Mouse (Mus musculus): ENCODE results near the gene Nlgn1. TPM values are rescaled to one million over a fixed set of nuclear protein-coding genes. Genes with fewer than 3 reads are reported as not detected.

The Nlgn1 gene
- polyA plus RNA-seq, 1 experiment from 2014 or later, result 0.48 TPM

- ATAC-seq (ENCODE audit: insufficient number of reproducible peaks, low FRiP score, low TSS enrichment, low read depth), result no peak
These were observed 262.9 kb downstream of the Nlgn1 start for GRCm38 (mm10) chr3:26069366-26069765.

GRCm38 (mm10) chr3:26050769-26051168 is 281.5 kb downstream of the Nlgn1 start:
- no peak overlapping the region for H3K4me2 ChIP-seq (ENCODE audit: low read depth, severe bottlenecking)
- H3K4me3 ChIP-seq (ENCODE audit: low read depth, low read length), result no peak overlapping the region
- no peaks in the 10 kb centered on the region for H3K27me3 ChIP-seq (ENCODE audit: control insufficient read depth, insufficient read depth, low read length)
- H3K4me1 ChIP-seq (ENCODE audit: control insufficient read depth, insufficient read depth, low read length), result no peaks in the 10 kb centered on the region
- H3K9ac ChIP-seq (ENCODE audit: low read length), result no peak overlapping the region
- DNase-seq (ENCODE audit: low spot score) (no peak), ATAC-seq (ENCODE audit: insufficient number of reproducible peaks, low FRiP score, low TSS enrichment, low read depth) (no peak)
- no peak overlapping the region for H3K27ac ChIP-seq (replicated peaks; ENCODE audit: low read depth, low read length)
- H3K36me3 ChIP-seq (ENCODE audit: control insufficient read depth, insufficient read depth, low read length), result no peaks in the 10 kb centered on the region
- 79% methylated on average over 4 of the region's 4 CpGs for WGBS
- no peaks in the 10 kb centered on the region for H3K9me3 ChIP-seq (ENCODE audit: control insufficient read depth, low read length)

More at GRCm38 (mm10) chr3:26069366-26069765, 262.9 kb downstream of the Nlgn1 start:
- Histone ChIP-seq H3K9me3 (ENCODE audit: control insufficient read depth, low read length) (no peaks in the 10 kb centered on the region), H3K27me3 (ENCODE audit: control insufficient read depth, insufficient read depth, low read length) (no peaks in the 10 kb centered on the region), H3K4me2 (ENCODE audit: low read depth, severe bottlenecking) (no peak overlapping the region), H3K4me1 (ENCODE audit: control insufficient read depth, insufficient read depth, low read length) (no peaks in the 10 kb centered on the region), H3K36me3 (ENCODE audit: control insufficient read depth, insufficient read depth, low read length) (no peaks in the 10 kb centered on the region), H3K4me3 (ENCODE audit: low read depth, low read length) (no peak overlapping the region), H3K27ac (replicated peaks; ENCODE audit: low read depth, low read length) (no peak overlapping the region), H3K9ac (ENCODE audit: low read length) (no peak overlapping the region)
- DNase-seq (ENCODE audit: low spot score), result no peak

GRCm38 (mm10) chr3:26042966-26043365 is 289.3 kb downstream of the Nlgn1 start:
- H3K9ac ChIP-seq (ENCODE audit: low read length), result no peak overlapping the region
- H3K36me3 ChIP-seq (ENCODE audit: control insufficient read depth, insufficient read depth, low read length), result no peaks in the 10 kb centered on the region
- H3K4me1 ChIP-seq (ENCODE audit: control insufficient read depth, insufficient read depth, low read length), result no peaks in the 10 kb centered on the region
- ATAC-seq (ENCODE audit: insufficient number of reproducible peaks, low FRiP score, low TSS enrichment, low read depth) (no peak), DNase-seq (ENCODE audit: low spot score) (no peak)
- no peak overlapping the region for H3K4me3 ChIP-seq (ENCODE audit: low read depth, low read length)
- whole genome bisulfite sequencing, result 78% methylated on average over 2 of the region's 2 CpGs
- no peaks in the 10 kb centered on the region for H3K9me3 ChIP-seq (ENCODE audit: control insufficient read depth, low read length)
- no peaks in the 10 kb centered on the region for H3K27me3 ChIP-seq (ENCODE audit: control insufficient read depth, insufficient read depth, low read length)
- H3K4me2 ChIP-seq (ENCODE audit: low read depth, severe bottlenecking), result no peak overlapping the region
- no peak overlapping the region for H3K27ac ChIP-seq (replicated peaks; ENCODE audit: low read depth, low read length)

GRCm38 (mm10) chr3:26039696-26040095 is 292.6 kb downstream of the Nlgn1 start:
- Histone ChIP-seq H3K27ac (replicated peaks; ENCODE audit: low read depth, low read length) (no peak overlapping the region), H3K36me3 (ENCODE audit: control insufficient read depth, insufficient read depth, low read length) (no peaks in the 10 kb centered on the region), H3K9me3 (ENCODE audit: control insufficient read depth, low read length) (no peaks in the 10 kb centered on the region), H3K9ac (ENCODE audit: low read length) (no peak overlapping the region), H3K4me1 (ENCODE audit: control insufficient read depth, insufficient read depth, low read length) (no peaks in the 10 kb centered on the region), H3K27me3 (ENCODE audit: control insufficient read depth, insufficient read depth, low read length) (no peaks in the 10 kb centered on the region), H3K4me3 (ENCODE audit: low read depth, low read length) (no peak overlapping the region), H3K4me2 (ENCODE audit: low read depth, severe bottlenecking) (no peak overlapping the region)
- DNase-seq (ENCODE audit: low spot score) (no peak), ATAC-seq (ENCODE audit: insufficient number of reproducible peaks, low FRiP score, low TSS enrichment, low read depth) (no peak)
- WGBS, result 85% methylated on average over 2 of the region's 2 CpGs

GRCm38 (mm10) chr3:26026025-26026424 is 306.2 kb downstream of the Nlgn1 start:
- no peak overlapping the region for H3K27ac ChIP-seq (replicated peaks; ENCODE audit: low read depth, low read length)
- no peaks in the 10 kb centered on the region for H3K9me3 ChIP-seq (ENCODE audit: control insufficient read depth, low read length)
- no peak for ATAC-seq (ENCODE audit: insufficient number of reproducible peaks, low FRiP score, low TSS enrichment, low read depth)
- H3K4me1 ChIP-seq (ENCODE audit: control insufficient read depth, insufficient read depth, low read length), result no peaks in the 10 kb centered on the region
- no peaks in the 10 kb centered on the region for H3K36me3 ChIP-seq (ENCODE audit: control insufficient read depth, insufficient read depth, low read length)
- no peak overlapping the region for H3K4me2 ChIP-seq (ENCODE audit: low read depth, severe bottlenecking)
- no peak overlapping the region for H3K4me3 ChIP-seq (ENCODE audit: low read depth, low read length)
- H3K27me3 ChIP-seq (ENCODE audit: control insufficient read depth, insufficient read depth, low read length), result no peaks in the 10 kb centered on the region
- no peak for DNase-seq (ENCODE audit: low spot score)
- no peak overlapping the region for H3K9ac ChIP-seq (ENCODE audit: low read length)
- WGBS, result 90% methylated on average over 2 of the region's 2 CpGs

GRCm38 (mm10) chr3:26023217-26023616 is 309.0 kb downstream of the Nlgn1 start:
- Histone ChIP-seq H3K4me3 (ENCODE audit: low read depth, low read length) (no peak overlapping the region), H3K27me3 (ENCODE audit: control insufficient read depth, insufficient read depth, low read length) (no peaks in the 10 kb centered on the region), H3K9ac (ENCODE audit: low read length) (no peak overlapping the region), H3K36me3 (ENCODE audit: control insufficient read depth, insufficient read depth, low read length) (no peaks in the 10 kb centered on the region), H3K27ac (replicated peaks; ENCODE audit: low read depth, low read length) (no peak overlapping the region), H3K4me1 (ENCODE audit: control insufficient read depth, insufficient read depth, low read length) (no peaks in the 10 kb centered on the region), H3K4me2 (ENCODE audit: low read depth, severe bottlenecking) (no peak overlapping the region), H3K9me3 (ENCODE audit: control insufficient read depth, low read length) (no peaks in the 10 kb centered on the region)
- 79% methylated on average over 5 of the region's 5 CpGs for WGBS
- ATAC-seq (ENCODE audit: insufficient number of reproducible peaks, low FRiP score, low TSS enrichment, low read depth) (no peak), DNase-seq (ENCODE audit: low spot score) (no peak)

- DNase-seq (ENCODE audit: low spot score) (no peak), ATAC-seq (ENCODE audit: insufficient number of reproducible peaks, low FRiP score, low TSS enrichment, low read depth) (no peak)
- Histone ChIP-seq H3K9ac (ENCODE audit: low read length) (no peak overlapping the region), H3K27ac (replicated peaks; ENCODE audit: low read depth, low read length) (no peak overlapping the region), H3K4me1 (ENCODE audit: control insufficient read depth, insufficient read depth, low read length) (no peaks in the 10 kb centered on the region), H3K9me3 (ENCODE audit: control insufficient read depth, low read length) (no peaks in the 10 kb centered on the region), H3K27me3 (ENCODE audit: control insufficient read depth, insufficient read depth, low read length) (no peaks in the 10 kb centered on the region), H3K4me2 (ENCODE audit: low read depth, severe bottlenecking) (no peak overlapping the region), H3K4me3 (ENCODE audit: low read depth, low read length) (no peak overlapping the region), H3K36me3 (ENCODE audit: control insufficient read depth, insufficient read depth, low read length) (no peaks in the 10 kb centered on the region)
- WGBS, result 75% methylated on average over 6 of the region's 6 CpGs
These were observed 310.6 kb downstream of the Nlgn1 start for GRCm38 (mm10) chr3:26021632-26022184.

GRCm38 (mm10) chr3:26011310-26012078 is 320.8 kb downstream of the Nlgn1 start:
- no peak overlapping the region for H3K4me2 ChIP-seq (ENCODE audit: low read depth, severe bottlenecking)
- H3K27me3 ChIP-seq (ENCODE audit: control insufficient read depth, insufficient read depth, low read length), result no peaks in the 10 kb centered on the region
- no peak overlapping the region for H3K9ac ChIP-seq (ENCODE audit: low read length)
- H3K4me3 ChIP-seq (ENCODE audit: low read depth, low read length), result no peak overlapping the region
- no peaks in the 10 kb centered on the region for H3K4me1 ChIP-seq (ENCODE audit: control insufficient read depth, insufficient read depth, low read length)
- H3K9me3 ChIP-seq (ENCODE audit: control insufficient read depth, low read length), result no peaks in the 10 kb centered on the region
- no peak overlapping the region for H3K27ac ChIP-seq (replicated peaks; ENCODE audit: low read depth, low read length)
- ATAC-seq (ENCODE audit: insufficient number of reproducible peaks, low FRiP score, low TSS enrichment, low read depth), result no peak
- no peak for DNase-seq (ENCODE audit: low spot score)
- no peaks in the 10 kb centered on the region for H3K36me3 ChIP-seq (ENCODE audit: control insufficient read depth, insufficient read depth, low read length)
- 82% methylated on average over 4 of the region's 4 CpGs for WGBS

Measured in limb, embryonic 11.5 days (tissue).